Mouse (Mus musculus): ENCODE results near the gene Unc93b1. TPM values are rescaled to one million over a fixed set of nuclear protein-coding genes. Genes with fewer than 3 reads are reported as not detected.
A peak's percentile ranks its signal among the peaks of the same experiment; 100 is the strongest.

Gene Unc93b1
- total and polyA plus RNA-seq, 2 experiments from 2014 or later: 10.8 to 13.2 TPM

GRCm38 (mm10) chr19:3906326-3906725 is 28.7 kb upstream of the Unc93b1 start:
- WGBS: 32% methylated on average over 10 of the region's 10 CpGs
- Histone ChIP-seq H3K27me3 (ENCODE audit: insufficient read depth, low read length) (no peaks in the 10 kb centered on the region), H3K9ac (peak overlapping the region; percentile 56), H3K36me3 (ENCODE audit: insufficient read depth) (peaks cover 31% of the 10 kb centered on the region), H3K4me2 (ENCODE audit: low read depth) (peak overlapping the region; percentile 78), H3K9me3 (ENCODE audit: low read length) (no peaks in the 10 kb centered on the region), H3K4me3 (ENCODE audit: low read depth, low read length) (peak overlapping the region; percentile 40), H3K27ac (ENCODE audit: low read depth, low read length) (no peak overlapping the region), H3K4me1 (ENCODE audit: insufficient read depth) (0 out of 2 replicates have a peak, but pooled peaks cover 3% of the 10 kb centered on the region)
- ATAC-seq (no peak), DNase-seq (no peak)
- TF ChIP-seq CTCF (IDR thresholded peaks at IDR 0.05; ENCODE audit: low read depth): no peak

DNA sequence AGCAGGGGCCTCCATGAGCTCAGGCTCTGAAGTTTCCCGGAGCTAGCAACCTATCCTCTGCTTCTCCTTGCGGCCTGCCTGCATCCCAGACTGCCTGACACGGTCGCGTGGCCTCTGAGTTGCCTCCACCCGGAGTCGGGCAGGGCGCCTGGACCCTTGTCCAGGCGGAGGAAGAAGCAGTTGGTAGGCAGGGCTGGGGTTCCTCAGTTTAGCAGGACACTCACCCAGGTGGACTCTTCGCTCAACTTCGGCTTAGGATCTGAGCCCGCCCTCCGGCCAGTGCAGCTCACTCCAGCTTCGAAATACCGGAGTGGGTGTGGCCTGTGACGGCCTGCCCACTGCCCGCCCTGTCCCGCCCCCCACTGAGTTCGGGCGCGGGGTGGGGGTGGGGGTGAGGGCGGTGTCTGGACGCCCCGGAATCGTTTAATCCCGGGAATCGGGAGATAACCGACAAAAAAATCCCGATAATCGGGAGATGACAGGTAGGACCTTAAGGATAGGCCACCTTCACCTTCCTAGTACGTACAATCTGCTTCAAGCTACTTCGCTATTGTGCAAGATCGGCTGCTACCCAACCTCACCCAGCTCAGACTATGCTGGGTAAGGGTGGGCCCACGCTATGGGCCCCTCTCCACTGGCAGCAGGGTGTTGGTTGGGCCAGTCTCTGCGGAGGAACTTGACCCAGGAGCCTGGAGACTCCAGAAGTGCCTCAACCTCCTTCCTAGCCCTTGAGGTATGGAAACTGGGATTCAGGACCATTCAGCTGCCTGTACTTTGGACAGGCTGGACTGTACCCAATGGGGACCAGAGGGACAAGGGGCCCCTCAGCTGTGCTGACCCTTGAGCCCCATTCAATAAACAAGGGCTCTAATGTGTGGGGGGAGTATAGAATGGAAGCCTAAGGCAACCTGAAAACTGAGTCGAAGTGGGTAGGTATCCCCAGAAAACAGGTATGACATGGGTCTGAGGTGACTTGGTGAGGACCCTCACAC is 27.9 kb upstream of the Unc93b1 start, which contains the start of gene Tcirg1:
TSS of gene Tcirg1 (minus strand) at position 339 of the 992 bp plus-strand sequence.
- Histone ChIP-seq H3K36me3 (ENCODE audit: insufficient read depth) (peaks cover 31% of the 10 kb centered on the region), H3K27ac (ENCODE audit: low read depth, low read length) (no peak within 1 kb of the TSS), H3K4me2 (ENCODE audit: low read depth) (peak within 1 kb of the TSS; percentile 78), H3K9me3 (ENCODE audit: low read length) (no peaks in the 10 kb centered on the region), H3K4me1 (ENCODE audit: insufficient read depth) (0 out of 2 replicates have a peak, but pooled peaks cover 8% of the 10 kb centered on the region), H3K9ac (peak within 1 kb of the TSS; percentile 56), H3K4me3 (ENCODE audit: low read depth, low read length) (peak within 1 kb of the TSS; percentile 40), H3K27me3 (ENCODE audit: insufficient read depth, low read length) (no peaks in the 10 kb centered on the region)
- TF ChIP-seq CTCF (IDR thresholded peaks at IDR 0.05; ENCODE audit: low read depth): no peak
- ATAC-seq (peak; percentile 83), DNase-seq (peak; percentile 57)
- WGBS: 6% methylated on average over 36 of the region's 36 CpGs

DNA sequence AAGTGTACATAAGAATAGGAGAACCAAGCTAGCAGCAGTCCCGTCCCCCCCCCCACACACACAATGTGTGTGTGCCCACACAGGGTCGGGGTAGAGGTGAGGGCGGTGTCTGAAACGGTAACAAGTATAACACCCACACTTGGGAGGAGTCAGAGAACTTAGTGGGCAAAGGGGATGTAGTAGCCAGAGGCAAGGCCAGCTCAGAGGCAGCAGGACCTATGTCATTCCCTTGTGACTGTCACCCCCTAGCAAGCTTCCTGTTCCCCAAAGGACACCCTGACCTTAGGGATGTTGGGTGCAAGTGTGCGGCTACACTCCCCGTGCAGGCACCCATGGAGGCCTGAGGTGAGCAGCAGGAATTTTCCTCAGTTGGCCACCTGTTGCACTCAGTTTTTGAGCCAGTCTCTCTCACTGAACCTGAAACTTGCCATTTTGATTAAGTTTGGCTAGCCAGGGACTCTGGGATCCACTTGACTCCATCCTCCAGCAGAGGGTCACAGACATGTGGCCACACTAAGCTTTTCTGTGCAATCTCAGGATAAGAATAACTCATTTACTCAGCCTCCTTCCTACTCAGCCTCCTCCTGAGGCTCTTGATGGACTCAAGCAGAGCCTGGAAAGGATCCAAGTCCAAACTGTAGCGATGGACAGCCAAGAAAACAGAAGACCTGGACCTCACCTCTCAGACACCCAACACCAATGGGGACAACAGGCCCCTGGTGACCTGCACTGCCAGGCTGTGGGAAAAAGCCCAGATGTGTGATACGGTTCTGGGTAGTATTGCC is 26.9 kb upstream of the Unc93b1 start:
- WGBS: 78% methylated on average over 8 of the region's 8 CpGs
- ATAC-seq: no peak
- Histone ChIP-seq H3K9ac (no peak overlapping the region), H3K4me1 (ENCODE audit: insufficient read depth) (peaks cover 11% of the 10 kb centered on the region; the same call in 1 of the 2 replicates), H3K36me3 (ENCODE audit: insufficient read depth) (peaks cover 25% of the 10 kb centered on the region), H3K27me3 (ENCODE audit: insufficient read depth, low read length) (no peaks in the 10 kb centered on the region), H3K4me3 (ENCODE audit: low read depth, low read length) (no peak overlapping the region), H3K4me2 (ENCODE audit: low read depth) (peak overlapping the region; percentile 78), H3K9me3 (ENCODE audit: low read length) (no peaks in the 10 kb centered on the region), H3K27ac (ENCODE audit: low read depth, low read length) (no peak overlapping the region)
- TF ChIP-seq CTCF (IDR thresholded peaks at IDR 0.05; ENCODE audit: low read depth): no peak
- no peak for DNase-seq

GRCm38 (mm10) chr19:3910206-3910605 is 24.8 kb upstream of the Unc93b1 start:
- peaks cover 25% of the 10 kb centered on the region for H3K36me3 ChIP-seq (ENCODE audit: insufficient read depth)
- no peak for ATAC-seq
- 84% methylated on average over 5 of the region's 5 CpGs for WGBS
- no peak overlapping the region for H3K4me3 ChIP-seq (ENCODE audit: low read depth, low read length)
- no peak for TF ChIP-seq CTCF (IDR thresholded peaks at IDR 0.05; ENCODE audit: low read depth)
- H3K4me2 ChIP-seq (ENCODE audit: low read depth): no peak overlapping the region
- H3K4me1 ChIP-seq (ENCODE audit: insufficient read depth): peaks cover 14% of the 10 kb centered on the region; the same call in 1 of the 2 replicates
- H3K27ac ChIP-seq (ENCODE audit: low read depth, low read length): no peak overlapping the region
- H3K27me3 ChIP-seq (ENCODE audit: insufficient read depth, low read length): no peaks in the 10 kb centered on the region
- DNase-seq: no peak
- H3K9me3 ChIP-seq (ENCODE audit: low read length): no peaks in the 10 kb centered on the region
- no peak overlapping the region for H3K9ac ChIP-seq

GRCm38 (mm10) chr19:3912337-3913204 is 22.4 kb upstream of the Unc93b1 start, which contains the start of gene Ndufs8:
Ndufs8 (minus strand) TSS chr19:3912774.
- H3K4me3 ChIP-seq (ENCODE audit: low read depth, low read length): peak within 1 kb of the TSS; percentile 61
- WGBS: under 1% methylated on average over 43 of the region's 43 CpGs
- peak within 1 kb of the TSS; percentile 72 for H3K27ac ChIP-seq (ENCODE audit: low read depth, low read length)

GRCm38 (mm10) chr19:3913692-3914091 is 21.3 kb upstream of the Unc93b1 start:
- Histone ChIP-seq H3K9me3 (ENCODE audit: low read length) (no peaks in the 10 kb centered on the region), H3K9ac (no peak overlapping the region), H3K27ac (ENCODE audit: low read depth, low read length) (no peak overlapping the region), H3K4me3 (ENCODE audit: low read depth, low read length) (no peak overlapping the region), H3K36me3 (ENCODE audit: insufficient read depth) (peaks cover 19% of the 10 kb centered on the region), H3K4me1 (ENCODE audit: insufficient read depth) (peaks cover 11% of the 10 kb centered on the region; the same call in 1 of the 2 replicates), H3K27me3 (ENCODE audit: insufficient read depth, low read length) (no peaks in the 10 kb centered on the region), H3K4me2 (ENCODE audit: low read depth) (peak overlapping the region; percentile 74)
- WGBS: 87% methylated on average over 8 of the region's 8 CpGs
- no peak for DNase-seq
- no peak for ATAC-seq
- no peak for TF ChIP-seq CTCF (IDR thresholded peaks at IDR 0.05; ENCODE audit: low read depth)

More at GRCm38 (mm10) chr19:3912337-3913204, 22.4 kb upstream of the Unc93b1 start, which contains the start of gene Ndufs8:
- Histone ChIP-seq H3K9ac (peak within 1 kb of the TSS; percentile 66), H3K27me3 (ENCODE audit: insufficient read depth, low read length) (no peaks in the 10 kb centered on the region), H3K4me2 (ENCODE audit: low read depth) (peak within 1 kb of the TSS; percentile 74), H3K9me3 (ENCODE audit: low read length) (no peaks in the 10 kb centered on the region), H3K36me3 (ENCODE audit: insufficient read depth) (peaks cover 25% of the 10 kb centered on the region), H3K4me1 (ENCODE audit: insufficient read depth) (peaks cover 11% of the 10 kb centered on the region; the same call in 1 of the 2 replicates)
- ATAC-seq (peak; percentile 98), DNase-seq (peak; percentile 97)
- no peak; the same call in 1 of the 2 replicates for TF ChIP-seq CTCF (IDR thresholded peaks at IDR 0.05; ENCODE audit: low read depth)

Measured in forebrain, postnatal 0 days (tissue).